Mouse (Mus musculus): ENCODE measurements around the gene Inpp4b. TPM values are rescaled to one million over a fixed set of nuclear protein-coding genes. Genes with fewer than 3 reads are reported as not detected.

The Inpp4b gene
- polyA plus RNA-seq, 1 experiment from 2014 or later, result 9.8 TPM

GRCm38 (mm10) chr8:81840512-81840911, 498.2 kb downstream of the Inpp4b start:
- no peaks in the 10 kb centered on the region for H3K36me3 ChIP-seq
- no peaks in the 10 kb centered on the region for H3K9me3 ChIP-seq (replicated peaks)
- 0 out of 2 replicates have a peak, but pooled peaks cover 4% of the 10 kb centered on the region for H3K4me1 ChIP-seq
- no peak for ATAC-seq (replicated peaks; ENCODE audit: low FRiP score)
- H3K4me2 ChIP-seq, result no peak overlapping the region
- H3K27me3 ChIP-seq, result no peaks in the 10 kb centered on the region
- no peak overlapping the region for H3K4me3 ChIP-seq (replicated peaks)
- H3K9ac ChIP-seq, result no peak overlapping the region
- no peak overlapping the region for H3K27ac ChIP-seq

GRCm38 (mm10) chr8:81844104-81844982, 502.0 kb downstream of the Inpp4b start:
- Histone ChIP-seq H3K36me3 (no peaks in the 10 kb centered on the region), H3K4me1 (0 out of 2 replicates have a peak, but pooled peaks cover 4% of the 10 kb centered on the region), H3K27me3 (no peaks in the 10 kb centered on the region), H3K27ac (no peak overlapping the region), H3K4me2 (no peak overlapping the region), H3K9me3 (replicated peaks) (no peaks in the 10 kb centered on the region), H3K9ac (no peak overlapping the region), H3K4me3 (replicated peaks) (no peak overlapping the region)
- WGBS, result 64% methylated on average over 10 of the region's 10 CpGs
- peak; percentile 62; the same call in 1 of the 2 replicates for ATAC-seq (replicated peaks; ENCODE audit: low FRiP score)

GRCm38 (mm10) chr8:81847929-81848328, 505.6 kb downstream of the Inpp4b start:
- no peak overlapping the region for H3K4me2 ChIP-seq
- 90% methylated on average over 2 of the region's 2 CpGs for WGBS
- H3K9me3 ChIP-seq (replicated peaks), result no peaks in the 10 kb centered on the region
- H3K4me3 ChIP-seq (replicated peaks), result no peak overlapping the region
- H3K4me1 ChIP-seq, result 0 out of 2 replicates have a peak, but pooled peaks cover 4% of the 10 kb centered on the region
- no peak overlapping the region for H3K27ac ChIP-seq
- no peak overlapping the region for H3K9ac ChIP-seq
- H3K36me3 ChIP-seq, result no peaks in the 10 kb centered on the region
- no peak for ATAC-seq (replicated peaks; ENCODE audit: low FRiP score)
- H3K27me3 ChIP-seq, result no peaks in the 10 kb centered on the region

- Histone ChIP-seq H3K9me3 (replicated peaks) (no peaks in the 10 kb centered on the region), H3K9ac (no peak overlapping the region), H3K27me3 (no peaks in the 10 kb centered on the region), H3K4me1 (no peaks in the 10 kb centered on the region), H3K27ac (no peak overlapping the region), H3K4me3 (replicated peaks) (no peak overlapping the region), H3K36me3 (no peaks in the 10 kb centered on the region), H3K4me2 (no peak overlapping the region)
- ATAC-seq (replicated peaks; ENCODE audit: low FRiP score), result no peak
- WGBS, result 68% methylated on average over 1 of the region's 1 CpGs
Observed at GRCm38 (mm10) chr8:81849976-81850375, 507.6 kb downstream of the Inpp4b start.

GRCm38 (mm10) chr8:81853184-81853583, 510.8 kb downstream of the Inpp4b start:
- H3K4me1 ChIP-seq, result 0 out of 2 replicates have a peak, but pooled peaks cover 3% of the 10 kb centered on the region
- H3K27ac ChIP-seq, result no peak overlapping the region
- H3K36me3 ChIP-seq, result no peaks in the 10 kb centered on the region
- H3K9ac ChIP-seq, result no peak overlapping the region
- WGBS, result 78% methylated on average over 4 of the region's 4 CpGs
- no peak overlapping the region for H3K4me2 ChIP-seq
- no peak for ATAC-seq (replicated peaks; ENCODE audit: low FRiP score)
- no peaks in the 10 kb centered on the region for H3K27me3 ChIP-seq
- no peak overlapping the region for H3K4me3 ChIP-seq (replicated peaks)
- no peaks in the 10 kb centered on the region for H3K9me3 ChIP-seq (replicated peaks)

- Histone ChIP-seq H3K36me3 (no peaks in the 10 kb centered on the region), H3K27ac (no peak overlapping the region), H3K9me3 (replicated peaks) (no peaks in the 10 kb centered on the region), H3K4me1 (0 out of 2 replicates have a peak, but pooled peaks cover 3% of the 10 kb centered on the region), H3K4me2 (no peak overlapping the region), H3K4me3 (replicated peaks) (no peak overlapping the region), H3K27me3 (no peaks in the 10 kb centered on the region), H3K9ac (no peak overlapping the region)
- 80% methylated on average over 8 of the region's 8 CpGs for WGBS
- ATAC-seq (replicated peaks; ENCODE audit: low FRiP score), result no peak
Observed at GRCm38 (mm10) chr8:81854543-81854942, 512.2 kb downstream of the Inpp4b start.

- Histone ChIP-seq H3K4me2 (no peak overlapping the region), H3K4me3 (replicated peaks) (no peak overlapping the region), H3K9ac (no peak overlapping the region), H3K9me3 (replicated peaks) (no peaks in the 10 kb centered on the region), H3K36me3 (no peaks in the 10 kb centered on the region), H3K27ac (no peak overlapping the region), H3K4me1 (0 out of 2 replicates have a peak, but pooled peaks cover 3% of the 10 kb centered on the region), H3K27me3 (no peaks in the 10 kb centered on the region)
- WGBS, result 87% methylated on average over 1 of the region's 1 CpGs
- no peak for ATAC-seq (replicated peaks; ENCODE audit: low FRiP score)
Observed at GRCm38 (mm10) chr8:81855009-81855408, 512.7 kb downstream of the Inpp4b start.

GRCm38 (mm10) chr8:81856120-81856519, 513.8 kb downstream of the Inpp4b start:
- Histone ChIP-seq H3K4me1 (0 out of 2 replicates have a peak, but pooled peaks cover 3% of the 10 kb centered on the region), H3K9me3 (replicated peaks) (no peaks in the 10 kb centered on the region), H3K27ac (no peak overlapping the region), H3K9ac (no peak overlapping the region), H3K4me2 (no peak overlapping the region), H3K27me3 (no peaks in the 10 kb centered on the region), H3K4me3 (replicated peaks) (no peak overlapping the region), H3K36me3 (no peaks in the 10 kb centered on the region)
- ATAC-seq (replicated peaks; ENCODE audit: low FRiP score), result no peak
- 58% methylated on average over 4 of the region's 4 CpGs for WGBS

GRCm38 (mm10) chr8:81856608-81857007, 514.3 kb downstream of the Inpp4b start:
- Histone ChIP-seq H3K4me1 (0 out of 2 replicates have a peak, but pooled peaks cover 3% of the 10 kb centered on the region), H3K36me3 (no peaks in the 10 kb centered on the region), H3K9me3 (replicated peaks) (no peaks in the 10 kb centered on the region), H3K27me3 (no peaks in the 10 kb centered on the region), H3K27ac (no peak overlapping the region), H3K9ac (no peak overlapping the region), H3K4me2 (0 out of 2 replicates have a peak overlapping the region, but pooled peaks have one; percentile 1), H3K4me3 (replicated peaks) (no peak overlapping the region)
- no peak for ATAC-seq (replicated peaks; ENCODE audit: low FRiP score)
- 32% methylated on average over 6 of the region's 6 CpGs for WGBS

GRCm38 (mm10) chr8:81858393-81858792, 516.0 kb downstream of the Inpp4b start:
- Histone ChIP-seq H3K27me3 (no peaks in the 10 kb centered on the region), H3K36me3 (no peaks in the 10 kb centered on the region), H3K4me1 (0 out of 2 replicates have a peak, but pooled peaks cover 3% of the 10 kb centered on the region), H3K4me2 (no peak overlapping the region), H3K9ac (no peak overlapping the region), H3K9me3 (replicated peaks) (no peaks in the 10 kb centered on the region), H3K27ac (no peak overlapping the region), H3K4me3 (replicated peaks) (no peak overlapping the region)
- 88% methylated on average over 4 of the region's 4 CpGs for WGBS
- ATAC-seq (replicated peaks; ENCODE audit: low FRiP score), result no peak

- H3K9ac ChIP-seq, result no peak overlapping the region
- WGBS, result 51% methylated on average over 1 of the region's 1 CpGs
- no peaks in the 10 kb centered on the region for H3K36me3 ChIP-seq
- no peaks in the 10 kb centered on the region for H3K9me3 ChIP-seq (replicated peaks)
- no peak overlapping the region for H3K4me3 ChIP-seq (replicated peaks)
- H3K4me2 ChIP-seq, result no peak overlapping the region
- 0 out of 2 replicates have a peak, but pooled peaks cover 3% of the 10 kb centered on the region for H3K4me1 ChIP-seq
- no peak overlapping the region for H3K27ac ChIP-seq
- ATAC-seq (replicated peaks; ENCODE audit: low FRiP score), result no peak
- H3K27me3 ChIP-seq, result no peaks in the 10 kb centered on the region
Observed at GRCm38 (mm10) chr8:81859805-81860204, 517.4 kb downstream of the Inpp4b start.

GRCm38 (mm10) chr8:81861311-81861710, 519.0 kb downstream of the Inpp4b start:
- no peak overlapping the region for H3K27ac ChIP-seq
- H3K4me3 ChIP-seq (replicated peaks), result no peak overlapping the region
- no peak overlapping the region for H3K9ac ChIP-seq
- H3K4me1 ChIP-seq, result 0 out of 2 replicates have a peak, but pooled peaks cover 3% of the 10 kb centered on the region
- ATAC-seq (replicated peaks; ENCODE audit: low FRiP score), result no peak
- no peak overlapping the region for H3K4me2 ChIP-seq
- no peaks in the 10 kb centered on the region for H3K9me3 ChIP-seq (replicated peaks)
- WGBS, result 92% methylated on average over 8 of the region's 8 CpGs
- H3K36me3 ChIP-seq, result no peaks in the 10 kb centered on the region
- no peaks in the 10 kb centered on the region for H3K27me3 ChIP-seq

Data from kidney, embryonic 15.5 days (tissue).